Mouse (Mus musculus): ENCODE measurements around the gene Vps33a.

GRCm38 (mm10) chr5:123525916-123526495 is 46.8 kb downstream of the Vps33a start:
- no peak for TF ChIP-seq CTCF (IDR thresholded peaks at IDR 0.05; ENCODE audit: borderline replicate concordance, insufficient read depth, low read depth, low read length)
- no peak for TF ChIP-seq POLR2A (IDR thresholded peaks at IDR 0.05; ENCODE audit: borderline replicate concordance, insufficient read depth, low read length)

Data from cerebellum, adult 2 months (tissue).